Mouse (Mus musculus) cortical plate, adult 2 months (tissue): ENCODE data around the gene Cyp27b1.
"Not testable (repeated sequence)": the region's sequence is repeated elsewhere in the genome, so short reads cannot be mapped to it uniquely, and the experiment has no call there.

Experiments
- CTCF ChIP-seq: fragments of 200-500 bp; IDR thresholded peaks from 2 replicates; pipeline ENCODE4 v1.5.1; 2011; ENCODE audit warnings: mild to moderate bottlenecking, control low read depth, low read length; ENCODE audit not compliant: insufficient read depth; ENCODE audit errors: extremely low read depth
- POLR2A ChIP-seq: fragments of 200-500 bp; IDR thresholded peaks from 2 replicates; pipeline ENCODE4 v1.6.1; 2011; ENCODE audit warnings: mild to moderate bottlenecking, low read length, control low read depth; ENCODE audit not compliant: insufficient read depth; ENCODE audit errors: extremely low read depth

DNA sequence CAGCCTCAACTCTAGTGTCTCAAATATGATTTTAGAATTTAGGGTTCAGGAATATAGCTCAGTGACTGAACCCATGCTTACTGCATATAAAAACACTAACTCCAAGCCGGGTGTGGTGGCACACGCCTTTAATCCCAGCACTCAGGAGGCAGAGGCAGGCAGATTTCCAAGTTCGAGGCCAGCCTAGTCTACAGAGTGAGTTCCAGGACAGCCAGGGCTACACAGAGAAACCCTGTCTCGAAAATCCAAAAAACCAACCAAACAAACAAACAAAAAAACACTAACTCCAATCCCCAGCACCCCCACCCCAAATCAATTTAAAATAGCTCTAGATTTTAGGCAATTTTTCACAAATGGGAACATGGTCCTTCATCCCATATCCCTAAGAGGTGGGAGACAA is 14.1 kb downstream of the Cyp27b1 start:
- not testable (repeated sequence) for TF ChIP-seq CTCF, POLR2A
